Mouse (Mus musculus) liver, adult (tissue): ENCODE data around the gene Oxct2b.

Source experiments
- GATA4 ChIP-seq: IDR thresholded peaks from 2 replicates; pipeline ENCODE4 v1.6.1; 2014; ENCODE audit warnings: mild to moderate bottlenecking, low read length; ENCODE audit not compliant: insufficient replicate concordance

Oxct2b gene

GRCm38 (mm10) chr4:123116011-123116410, at the start of gene Oxct2b:
TSS of gene Oxct2b (plus strand) at chr4:123116266.
- no peak for TF ChIP-seq GATA4

- no peak for TF ChIP-seq GATA4
These were observed 47.4 kb upstream of the Oxct2b start for GRCm38 (mm10) chr4:123068646-123069045.

GRCm38 (mm10) chr4:123071266-123071966, 44.6 kb upstream of the Oxct2b start:
- no peak; the same call in 1 of the 2 replicates for TF ChIP-seq GATA4

- no peak for TF ChIP-seq GATA4
These were observed 39.1 kb upstream of the Oxct2b start for GRCm38 (mm10) chr4:123076928-123077327.

- no peak for TF ChIP-seq GATA4
These were observed 37.8 kb upstream of the Oxct2b start for GRCm38 (mm10) chr4:123078231-123078630.

- TF ChIP-seq GATA4: no peak
These were observed 35.3 kb upstream of the Oxct2b start for GRCm38 (mm10) chr4:123080791-123081190.

GRCm38 (mm10) chr4:123082283-123083163, 33.5 kb upstream of the Oxct2b start:
- no peak for TF ChIP-seq GATA4

GRCm38 (mm10) chr4:123083323-123083902, 32.7 kb upstream of the Oxct2b start:
- no peak for TF ChIP-seq GATA4

GRCm38 (mm10) chr4:123085290-123085689, 30.8 kb upstream of the Oxct2b start:
- no peak for TF ChIP-seq GATA4

GRCm38 (mm10) chr4:123086381-123086780, 29.7 kb upstream of the Oxct2b start:
- TF ChIP-seq GATA4: no peak

- TF ChIP-seq GATA4: no peak
These were observed 23.4 kb upstream of the Oxct2b start for GRCm38 (mm10) chr4:123092621-123093020.

GRCm38 (mm10) chr4:123093064-123093776, 22.8 kb upstream of the Oxct2b start:
- TF ChIP-seq GATA4: no peak

GRCm38 (mm10) chr4:123093869-123094268, 22.2 kb upstream of the Oxct2b start:
- TF ChIP-seq GATA4: no peak

- no peak for TF ChIP-seq GATA4
These were observed 11.2 kb upstream of the Oxct2b start, which contains the start of gene Bmp8b for GRCm38 (mm10) chr4:123104651-123105450. TSS of gene Bmp8b (plus strand) at chr4:123105165.
